ENCODE assay signal across 33 mouse cellular contexts in the genomic region with DNA sequence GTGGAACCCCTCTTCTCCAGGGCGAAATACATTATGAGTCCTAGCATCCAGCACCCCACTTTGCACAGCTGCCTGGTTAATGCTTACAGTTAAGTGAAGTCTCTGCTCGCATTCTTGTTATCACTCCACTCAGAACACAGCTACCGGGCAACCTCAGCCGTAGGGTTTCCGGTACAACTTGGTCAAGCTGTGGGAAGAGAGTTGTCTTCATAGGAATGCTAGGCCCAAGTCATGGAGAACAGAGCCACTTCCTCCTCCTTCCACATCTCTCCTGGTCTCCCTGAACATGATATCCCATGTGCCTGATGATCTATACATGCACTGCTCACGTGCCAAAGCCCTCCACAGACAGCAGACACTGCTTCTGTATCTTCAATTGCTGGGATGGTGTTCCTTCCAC. TPM values are rescaled to one million over a fixed set of nuclear protein-coding genes. Genes with fewer than 3 reads are reported as not detected.
"Had no signal": no experiment of that assay in that cellular context is flagged by ENCODE, and none has a peak within 500 bp of the region (broad histone marks: within the 10 kb centered on the region; RNA-seq: fewer than 3 reads in every experiment).

No protein-coding gene starts in this region.

- H3K4me2 ChIP-seq: embryonic facial prominence, embryonic 12.5 days; embryonic facial prominence, embryonic 13.5 days had no signal

- H3K36me3 ChIP-seq: embryonic facial prominence, embryonic 10.5 days; embryonic facial prominence, embryonic 12.5 days; embryonic facial prominence, embryonic 13.5 days; embryonic facial prominence, embryonic 15.5 days; forebrain, embryonic 10.5 days; forebrain, embryonic 12.5 days; forebrain, embryonic 15.5 days had no signal

- H3K9ac ChIP-seq: embryonic facial prominence, embryonic 12.5 days; embryonic facial prominence, embryonic 13.5 days; embryonic facial prominence, embryonic 15.5 days; forebrain, embryonic 12.5 days; forebrain, embryonic 13.5 days; forebrain, embryonic 15.5 days; forebrain, postnatal 0 days had no signal

- ATAC-seq: forebrain, embryonic 13.5 days; forebrain, embryonic 14.5 days; forebrain, embryonic 15.5 days; forebrain, embryonic 16.5 days; forebrain, postnatal 0 days had no signal

- H3K27ac ChIP-seq: embryonic facial prominence, embryonic 10.5 days; embryonic facial prominence, embryonic 12.5 days; embryonic facial prominence, embryonic 13.5 days; embryonic facial prominence, embryonic 15.5 days; forebrain, embryonic 10.5 days; forebrain, embryonic 12.5 days; forebrain, embryonic 13.5 days; forebrain, embryonic 15.5 days; gastrocnemius, adult 2 months; heart, adult 2 months had no signal

- H3K4me1 ChIP-seq: embryonic facial prominence, embryonic 12.5 days had no signal

- H3K9me3 ChIP-seq: embryonic facial prominence, embryonic 10.5 days; embryonic facial prominence, embryonic 12.5 days; embryonic facial prominence, embryonic 13.5 days; embryonic facial prominence, embryonic 15.5 days; forebrain, embryonic 10.5 days; forebrain, embryonic 12.5 days; forebrain, embryonic 13.5 days; forebrain, embryonic 15.5 days had no signal

- H3K4me3 ChIP-seq: embryonic facial prominence, embryonic 10.5 days; embryonic facial prominence, embryonic 12.5 days; embryonic facial prominence, embryonic 13.5 days; embryonic facial prominence, embryonic 15.5 days; erythroblast, embryonic 14.5 days; forebrain, embryonic 10.5 days; forebrain, embryonic 12.5 days; forebrain, embryonic 13.5 days; forebrain, embryonic 15.5 days; gastrocnemius, adult 2 months; heart, adult 2 months had no signal

- DNase-seq: cerebellum, adult 2 months; cerebellum, adult 8-10 months; cerebellum, adult 9-10 months; cerebellum, adult 9-11 months; cerebellum, postnatal 10 days; cerebellum, postnatal 14 days; cerebellum, postnatal 25 days; cerebellum, postnatal 36 days; embryo, embryonic 11 days; forebrain, postnatal 0 days; gastrocnemius, adult 2 months; gastrocnemius, postnatal 10 days; gastrocnemius, postnatal 14 days; gastrocnemius, postnatal 25 days; gastrocnemius, postnatal 36 days; heart, adult 18-20 months; heart, adult 2 months had no signal

RNA-seq across cellular contexts. Expression of gene Plpp4, which starts 1.4 kb away (rescaled TPM):
- total RNA-seq: common myeloid progenitor, adult 5-6 weeks; gastrocnemius, adult 18-20 months; gastrocnemius, adult 2 months; gastrocnemius, adult 8-10 months; gastrocnemius, postnatal 25 days; gastrocnemius, postnatal 36 days; granulocyte monocyte progenitor cell, adult 5-6 weeks; heart, adult 18-20 months; heart, adult 2 months had no signal
- polyA plus RNA-seq: erythroblast, embryonic 14.5 days; gonadal fat pad, adult 2 months; heart, adult 2 months had no signal
